39 mouse cellular contexts compared by ENCODE assay signal in the genomic region with DNA sequence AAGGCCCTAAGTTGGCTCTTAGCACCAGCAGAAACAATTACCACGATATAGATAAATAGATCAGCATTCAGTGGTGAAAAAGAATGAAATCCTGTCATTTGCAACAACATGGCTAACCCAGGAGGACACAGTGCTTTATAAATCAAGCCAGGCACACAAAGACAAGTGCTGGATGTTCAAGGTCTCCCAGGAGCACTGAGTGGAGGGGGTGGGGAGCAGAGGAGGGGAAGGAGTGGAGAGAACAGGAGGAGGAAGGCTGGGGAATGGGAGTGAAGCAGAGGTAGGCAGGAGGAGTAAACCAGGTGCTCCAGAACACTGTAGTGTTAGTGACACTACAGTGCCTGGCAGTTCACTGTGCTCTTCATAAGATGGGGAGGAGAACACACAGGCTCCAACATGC. TPM values are rescaled to one million over a fixed set of nuclear protein-coding genes. Genes with fewer than 3 reads are reported as not detected.
"Had no signal": no experiment of that assay in that cellular context is flagged by ENCODE, and none has a peak within 500 bp of the region (broad histone marks: within the 10 kb centered on the region; RNA-seq: fewer than 3 reads in every experiment).

No protein-coding gene starts in this region.

- H3K9me3 ChIP-seq: heart, embryonic 13.5 days; heart, embryonic 15.5 days; hindbrain, embryonic 13.5 days; hindbrain, embryonic 15.5 days; kidney, embryonic 15.5 days; limb, embryonic 13.5 days; liver, embryonic 13.5 days; liver, embryonic 15.5 days had no signal

- H3K4me1 ChIP-seq: heart, embryonic 15.5 days; hindbrain, embryonic 15.5 days; liver, embryonic 15.5 days had no signal

- ATAC-seq: hindbrain, postnatal 0 days; intestine, embryonic 16.5 days; liver, postnatal 0 days had no signal

- H3K4me3 ChIP-seq: heart, adult 2 months; heart, embryonic 13.5 days; heart, embryonic 15.5 days; hindbrain, embryonic 13.5 days; hindbrain, embryonic 15.5 days; kidney, embryonic 15.5 days; layer of hippocampus, adult 2 months; left cerebral cortex, adult 2 months; limb, embryonic 13.5 days; liver, embryonic 13.5 days; liver, embryonic 15.5 days had no signal

- DNase-seq: gastrocnemius, postnatal 14 days; gastrocnemius, postnatal 36 days; heart, adult 11 months; heart, adult 2 months; heart, postnatal 14 days; heart, postnatal 36 days; kidney, adult 11 months; kidney, adult 2 months; kidney, adult 9 months; kidney, postnatal 14 days; kidney, postnatal 36 days; liver; liver, embryonic 13.5 days; liver, postnatal 0 days had no signal

- H3K27me3 ChIP-seq: heart, embryonic 13.5 days; heart, embryonic 15.5 days; hindbrain, embryonic 13.5 days; hindbrain, embryonic 15.5 days; kidney, embryonic 15.5 days; limb, embryonic 13.5 days; liver, embryonic 13.5 days; liver, embryonic 15.5 days had no signal

- H3K9ac ChIP-seq: heart, embryonic 13.5 days; heart, embryonic 15.5 days; hindbrain, embryonic 13.5 days; hindbrain, embryonic 15.5 days; kidney, embryonic 15.5 days; limb, embryonic 13.5 days; liver, embryonic 13.5 days; liver, embryonic 15.5 days; liver, postnatal 0 days had no signal

- H3K4me2 ChIP-seq: heart, embryonic 11.5 days; heart, embryonic 13.5 days; heart, embryonic 15.5 days; hindbrain, embryonic 13.5 days; hindbrain, embryonic 15.5 days; kidney, embryonic 15.5 days; limb, embryonic 13.5 days; liver, embryonic 11.5 days; liver, embryonic 13.5 days; liver, embryonic 15.5 days had no signal

- H3K27ac ChIP-seq: heart, adult 2 months; heart, embryonic 13.5 days; heart, embryonic 15.5 days; hindbrain, embryonic 13.5 days; hindbrain, embryonic 15.5 days; hindbrain, postnatal 0 days; kidney, embryonic 15.5 days; kidney, postnatal 0 days; layer of hippocampus, adult 2 months; left cerebral cortex, adult 2 months; limb, embryonic 13.5 days; liver, embryonic 13.5 days; liver, embryonic 15.5 days had no signal

RNA-seq across cellular contexts. Expression of gene Prss38, which starts 30.3 kb away (rescaled TPM):
- total RNA-seq: gastrocnemius, adult 8-10 months; gastrocnemius, postnatal 36 days; heart, adult 2 months; heart, postnatal 14 days; heart, postnatal 36 days; hematopoietic stem cell, adult 5-6 weeks; hindbrain, postnatal 0 days; layer of hippocampus, adult 2 months; layer of hippocampus, postnatal 10 days; layer of hippocampus, postnatal 25 days; left cerebral cortex, adult 2 months; left cerebral cortex, postnatal 14 days; left cerebral cortex, postnatal 36 days had no signal
- polyA plus RNA-seq: gonadal fat pad, adult 2 months; heart, adult 2 months; heart, embryonic 11.5 days; heart, embryonic 13.5 days; heart, embryonic 15.5 days; heart, postnatal 0 days; hindbrain, embryonic 11.5 days; hindbrain, embryonic 13.5 days; hindbrain, embryonic 15.5 days; hindbrain, postnatal 0 days; intestine, embryonic 14.5 days; intestine, embryonic 16.5 days; kidney, adult 2 months; kidney, embryonic 15.5 days; kidney, postnatal 0 days; limb, embryonic 11.5 days; liver, embryonic 11.5 days; liver, embryonic 13.5 days; liver, embryonic 15.5 days; liver, postnatal 0 days had no signal
